Mouse (Mus musculus) lung, adult 10 weeks (tissue): ENCODE measurements around the gene Sec63. TPM values are rescaled to one million over a fixed set of nuclear protein-coding genes. Genes with fewer than 3 reads are reported as not detected.

Experiments used
- polyA plus RNA-seq: library from polyadenylated mRNA; stranded (reverse); fragments of 350-450 nt; fragmentation: Illumina TruSeq; extraction: RNeasy Lipid Tissue Mini Kit (QIAGEN cat#74804); gene quantifications from one replicate; pipeline ENCODE4 v1.2.3, GENCODE M21; 2014; ENCODE audit warnings: low read depth, low replicate concordance; ENCODE audit not compliant: insufficient read depth

Sec63 gene
- 49.5 TPM for polyA plus RNA-seq

DNA sequence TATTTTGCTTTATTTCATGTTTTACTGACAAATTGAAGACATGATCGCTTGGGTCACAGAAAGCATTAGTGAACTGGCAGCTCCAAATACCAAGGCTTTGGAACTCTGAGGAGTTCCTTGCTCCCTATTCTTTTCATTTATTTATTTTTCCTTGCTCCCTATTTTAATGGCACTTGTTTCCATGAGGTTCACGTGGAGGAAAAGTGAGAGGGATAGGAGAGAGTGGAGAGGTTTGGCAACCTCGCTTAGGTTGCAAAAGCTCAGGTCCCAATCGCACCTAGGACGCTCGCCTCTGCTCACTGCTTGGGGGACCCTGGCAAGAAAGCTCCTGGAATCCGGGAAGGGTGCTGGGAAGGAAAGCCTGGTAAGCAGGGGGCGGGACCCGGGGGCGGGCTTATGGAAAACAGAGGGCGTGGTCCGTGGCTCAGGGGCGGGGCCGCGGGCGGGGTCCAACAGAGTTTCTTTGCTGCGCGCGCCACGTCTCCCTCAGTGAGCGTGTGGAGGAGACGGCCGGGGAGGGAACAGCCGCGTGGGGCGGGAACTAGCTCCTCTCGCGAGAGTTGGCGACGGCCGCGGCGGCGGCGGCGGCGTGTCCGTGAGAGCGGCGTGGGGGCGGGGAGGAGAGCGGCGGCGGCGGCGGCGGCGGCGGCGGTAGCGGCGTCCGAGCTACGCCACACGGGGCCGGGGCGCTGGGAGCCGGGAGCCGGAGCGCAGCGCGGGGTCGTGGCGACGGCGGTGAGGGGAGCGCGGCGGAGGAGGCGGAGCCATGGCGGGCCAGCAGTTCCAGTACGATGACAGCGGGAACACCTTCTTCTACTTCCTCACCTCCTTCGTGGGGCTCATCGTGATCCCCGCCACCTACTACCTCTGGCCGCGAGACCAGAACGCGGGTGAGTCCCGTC, at the start of gene Sec63:
Gene Sec63 (plus strand): TSS at position 498 of the 902 bp plus-strand sequence.

DNA sequence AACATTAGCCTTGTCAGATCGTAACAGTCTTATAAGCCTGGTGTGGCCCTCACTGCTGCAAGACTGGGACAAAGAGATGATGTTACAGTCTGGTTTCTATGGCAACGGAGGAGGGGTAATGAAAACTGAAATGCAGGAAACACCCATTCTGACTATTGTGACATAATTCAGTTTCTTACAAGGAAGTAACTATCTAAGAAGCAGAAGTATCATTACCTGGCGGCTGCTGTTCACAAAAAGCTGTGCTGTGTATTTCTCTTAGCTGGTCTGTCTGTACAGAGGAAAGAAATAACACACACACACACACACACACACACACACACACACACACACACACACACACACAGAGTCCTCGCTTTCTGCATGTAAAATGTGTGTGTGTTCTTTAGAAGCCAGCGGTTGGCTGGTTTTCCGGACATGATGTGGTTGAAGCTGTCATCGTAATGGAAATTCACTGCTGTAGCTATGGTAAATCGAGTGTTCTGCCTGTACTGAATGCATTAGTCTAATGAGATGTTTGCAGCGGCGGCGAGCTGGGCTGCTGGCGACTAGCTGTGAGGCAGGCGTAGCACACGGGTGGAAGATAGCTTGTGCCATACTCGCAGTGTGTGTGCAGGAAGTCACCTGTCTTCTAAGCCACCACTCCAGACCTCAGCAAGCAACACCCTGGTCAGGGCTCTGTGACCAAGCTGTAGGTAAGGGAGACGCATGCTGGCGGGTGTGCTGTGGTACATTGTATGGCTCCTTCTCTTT, 99.0 kb downstream of the Sec63 start, which contains the start of gene Scml4:
Gene Scml4 (plus strand): TSS at position 212 of the 753 bp plus-strand sequence.

Other genes starting within 250 kb of the Sec63 start
- not detected for gene Nr2e1, start 177.9 kb upstream of the Sec63 start, polyA plus RNA-seq
- 19.0 TPM for gene Ostm1, start 177.7 kb upstream of the Sec63 start, polyA plus RNA-seq
- 1.9 TPM for gene Scml4, start 98.9 kb downstream of the Sec63 start, polyA plus RNA-seq